Mouse (Mus musculus) lung, adult 2 months (tissue): ENCODE measurements around the gene Babam2.

Source experiments
- CTCF ChIP-seq: fragments of 200-500 bp; IDR thresholded peaks from 2 replicates; pipeline ENCODE4 v1.5.1; 2011; ENCODE audit warnings: mild to moderate bottlenecking, low read length, control low read depth; ENCODE audit not compliant: insufficient read depth
- POLR2A ChIP-seq: fragments of 200-500 bp; IDR thresholded peaks from 2 replicates; pipeline ENCODE4 v1.6.1; 2011; ENCODE audit warnings: low read depth, mild to moderate bottlenecking, control low read depth, low read length, borderline replicate concordance; ENCODE audit errors: extremely low read depth

DNA sequence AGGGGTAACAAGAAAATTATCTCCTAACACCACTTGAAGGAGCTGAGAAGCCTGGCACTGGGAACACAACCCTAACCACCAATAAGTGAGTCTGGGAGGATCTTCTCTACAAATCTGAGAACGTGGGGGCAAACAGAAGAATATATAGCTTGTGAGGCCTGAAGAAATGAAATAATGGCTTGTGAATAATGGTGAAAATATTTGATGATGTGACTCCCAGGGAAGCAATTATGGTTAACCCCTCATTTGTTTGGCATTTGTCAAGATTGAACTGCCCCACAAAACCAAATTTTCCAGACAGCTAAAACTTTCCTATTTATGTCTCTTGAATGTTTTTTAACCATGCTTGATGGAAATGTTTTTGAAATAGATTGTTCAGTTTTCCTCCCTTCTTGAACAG lies 354.4 kb downstream of the Babam2 start:
- no peak for TF ChIP-seq POLR2A
- TF ChIP-seq CTCF, result no peak
